ENCODE assay signal across 24 mouse cellular contexts in the genomic region with DNA sequence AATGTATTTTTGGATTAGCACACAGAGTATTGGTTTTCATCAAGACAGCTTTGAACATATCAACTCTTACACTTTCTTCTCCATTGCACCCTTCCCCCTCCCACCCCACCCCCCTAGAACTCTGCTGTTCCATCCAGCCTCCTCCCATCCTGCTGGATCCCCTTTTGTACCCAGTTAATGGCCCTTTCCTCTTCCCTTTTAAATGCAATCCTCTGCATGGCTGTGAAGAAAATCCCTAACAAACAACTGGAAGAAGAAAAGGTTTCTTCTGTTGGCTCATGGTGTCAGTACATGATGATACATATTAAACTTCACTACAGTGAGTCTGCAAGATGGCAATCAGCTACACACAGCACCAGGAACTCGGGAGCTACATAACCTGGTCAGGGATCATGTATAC.
A peak's percentile ranks its signal among the peaks of the same experiment; 100 is the strongest.
DNase-seq lines count a peak whose midpoint lies in the region; ATAC-seq lines count a peak whose summit lies in the region.
"Had no signal": no experiment of that assay in that cellular context is flagged by ENCODE, and none has a peak within 500 bp of the region (broad histone marks: within the 10 kb centered on the region; RNA-seq: fewer than 3 reads in every experiment).

No protein-coding gene starts in this region.

- WGBS in intestine, embryonic 14.5 days = 67% methylated on average over 1 of the region's 1 CpGs
- 70% methylated on average over 1 of the region's 1 CpGs for WGBS in intestine, embryonic 15.5 days

- H3K9ac ChIP-seq in intestine, embryonic 14.5 days (ENCODE audit: low read length) = no peak overlapping the region
- no peak overlapping the region for H3K9ac ChIP-seq in intestine, embryonic 15.5 days
- H3K9ac ChIP-seq: embryonic facial prominence, embryonic 12.5 days; forebrain, embryonic 13.5 days; forebrain, embryonic 15.5 days; forebrain, postnatal 0 days had no signal

- peak; percentile 1 for DNase-seq in intestine, embryonic 14.5 days (ENCODE audit: low spot score)
- DNase-seq in R1 (ENCODE audit: low read depth, low spot score) = peak; percentile 53
- peak; percentile 49 for DNase-seq in ZHBTc4 (ENCODE audit: low read depth, low spot score)
- no peak for DNase-seq in gastrocnemius, postnatal 10 days
- no peak for DNase-seq in lung, postnatal 4 days
- DNase-seq: adrenal gland, adult 2 months; adrenal gland, postnatal 10 days; adrenal gland, postnatal 25 days; B cell, adult 2 months; cerebellum, adult 11-12 months; cerebellum, adult 2 months; cerebellum, adult 9-10 months; cerebellum, postnatal 10 days; cerebellum, postnatal 25 days; forebrain, postnatal 0 days had no signal

- no peaks in the 10 kb centered on the region for H3K27me3 ChIP-seq in intestine, embryonic 14.5 days (replicated peaks; ENCODE audit: control insufficient read depth, insufficient read depth, low read length)
- H3K27me3 ChIP-seq in intestine, embryonic 15.5 days (replicated peaks) = no peaks in the 10 kb centered on the region
- H3K27me3 ChIP-seq: CH12.LX; embryonic facial prominence, embryonic 12.5 days; forebrain, embryonic 13.5 days; forebrain, embryonic 15.5 days; Patski had no signal

- H3K27ac ChIP-seq in intestine, embryonic 14.5 days (ENCODE audit: low read depth) = no peak overlapping the region
- no peak overlapping the region for H3K27ac ChIP-seq in intestine, embryonic 15.5 days
- H3K27ac ChIP-seq: embryonic facial prominence, embryonic 10.5 days; embryonic facial prominence, embryonic 12.5 days; forebrain, embryonic 13.5 days; forebrain, embryonic 15.5 days had no signal

- no peak overlapping the region for H3K4me2 ChIP-seq in intestine, embryonic 14.5 days (ENCODE audit: low read length)
- no peak overlapping the region for H3K4me2 ChIP-seq in intestine, embryonic 15.5 days (replicated peaks)
- H3K4me2 ChIP-seq: embryonic facial prominence, embryonic 12.5 days; forebrain, embryonic 13.5 days; forebrain, embryonic 15.5 days had no signal

- H3K4me3 ChIP-seq in intestine, embryonic 14.5 days (ENCODE audit: low read depth, low read length) = no peak overlapping the region
- no peak overlapping the region for H3K4me3 ChIP-seq in intestine, embryonic 15.5 days (replicated peaks)
- H3K4me3 ChIP-seq: embryonic facial prominence, embryonic 10.5 days; embryonic facial prominence, embryonic 12.5 days; forebrain, embryonic 13.5 days; forebrain, embryonic 15.5 days had no signal

- no peaks in the 10 kb centered on the region for H3K9me3 ChIP-seq in intestine, embryonic 14.5 days (ENCODE audit: control insufficient read depth, low read length)
- no peaks in the 10 kb centered on the region for H3K9me3 ChIP-seq in intestine, embryonic 15.5 days
- H3K9me3 ChIP-seq: embryonic facial prominence, embryonic 10.5 days; embryonic facial prominence, embryonic 12.5 days; forebrain, embryonic 13.5 days; forebrain, embryonic 15.5 days had no signal

- no peak for ATAC-seq in intestine, embryonic 14.5 days (replicated peaks; ENCODE audit: low FRiP score, low TSS enrichment, low read depth)
- ATAC-seq in intestine, embryonic 15.5 days = no peak
- ATAC-seq: CD4-positive, CD25-positive, alpha-beta regulatory T cell, adult 4 months; forebrain, embryonic 13.5 days; forebrain, embryonic 15.5 days; forebrain, postnatal 0 days; Patski had no signal

- H3K4me1 ChIP-seq in intestine, embryonic 14.5 days (replicated peaks; ENCODE audit: control insufficient read depth, insufficient read depth, low read length) = no peaks in the 10 kb centered on the region
- no peaks in the 10 kb centered on the region for H3K4me1 ChIP-seq in intestine, embryonic 15.5 days (replicated peaks)
- H3K4me1 ChIP-seq: embryonic facial prominence, embryonic 10.5 days; embryonic facial prominence, embryonic 12.5 days; forebrain, embryonic 13.5 days; forebrain, embryonic 15.5 days had no signal

- H3K36me3 ChIP-seq in intestine, embryonic 14.5 days (ENCODE audit: control insufficient read depth, insufficient read depth, low read length) = no peaks in the 10 kb centered on the region
- no peaks in the 10 kb centered on the region for H3K36me3 ChIP-seq in intestine, embryonic 15.5 days
- H3K36me3 ChIP-seq: embryonic facial prominence, embryonic 10.5 days; embryonic facial prominence, embryonic 12.5 days; forebrain, embryonic 15.5 days; G1E had no signal

Comparison
In these comparisons a context has a peak if more than half of its experiments do, and no peak if none do; other contexts are left out.
1. DNase-seq: peak in intestine, embryonic 14.5 days (single experiment), R1 (single experiment) and ZHBTc4 (single experiment); none in gastrocnemius, postnatal 10 days (single experiment) and lung, postnatal 4 days (0 of 2).